Mouse (Mus musculus): ENCODE data around the gene 4921536K21Rik.

GRCm38 (mm10) chr11:3846351-3846750, 48.5 kb downstream of the 4921536K21Rik start:
- TF ChIP-seq CTCF (IDR thresholded peaks at IDR 0.05; ENCODE audit: control insufficient read depth, insufficient read depth, insufficient replicate concordance, low read depth, low read length) = no peak
- no peak for TF ChIP-seq POLR2A (IDR thresholded peaks at IDR 0.05; ENCODE audit: control insufficient read depth, low read depth, low read length)

Measured in testis, adult 2 months (tissue).